Mouse (Mus musculus): ENCODE data around the gene Tet3. TPM values are rescaled to one million over a fixed set of nuclear protein-coding genes. Genes with fewer than 3 reads are reported as not detected.

Gene Tet3
- 46.8 and 46.9 TPM in 2 replicates for polyA plus RNA-seq (2012; ENCODE audit: insufficient read depth, insufficient read length, missing spikeins)

DNA sequence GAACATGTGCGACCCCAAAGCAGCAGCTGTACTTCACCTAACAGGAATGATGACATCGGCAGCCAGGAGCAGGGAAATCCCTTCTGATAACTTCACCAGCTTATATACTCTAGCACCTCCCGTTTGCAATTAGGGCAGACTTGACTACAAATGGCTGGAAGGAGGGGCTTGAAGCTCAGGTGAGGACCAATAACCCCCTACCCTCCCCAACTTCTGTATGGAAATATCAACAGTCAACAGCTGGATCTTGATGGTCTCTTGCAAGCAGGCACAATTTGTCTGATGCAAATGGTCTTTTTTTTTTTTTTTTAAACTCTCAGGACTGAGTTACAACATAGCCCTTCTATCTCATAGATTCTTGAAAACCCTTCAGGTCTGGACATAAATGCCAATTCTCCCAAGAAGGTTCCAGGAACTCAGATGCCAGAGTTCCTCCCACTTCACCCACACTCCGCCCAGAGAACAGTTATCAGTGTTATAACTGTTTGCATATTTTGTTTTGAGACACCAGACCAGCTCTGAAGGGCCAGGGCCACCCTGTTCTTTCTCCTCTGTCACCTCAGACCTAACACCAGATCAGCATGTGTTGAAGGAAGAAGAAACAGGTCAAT, at the start of gene Tet3:
Tet3 (minus strand) TSS at position 51 of the 611 bp plus-strand sequence.
- TF ChIP-seq CTCF (IDR thresholded peaks at IDR 0.05; ENCODE audit: low read depth, low read length) (no peak), POLR2A (IDR thresholded peaks at IDR 0.05; ENCODE audit: borderline replicate concordance, low read depth, low read length) (no peak)
- H3K27ac ChIP-seq (ENCODE audit: insufficient read depth, low read depth, low read length) = no peak within 1 kb of the TSS
- H3K4me1 ChIP-seq (ENCODE audit: control insufficient read depth, insufficient read depth, low read length) = peaks cover 19% of the 10 kb centered on the region
- H3K4me3 ChIP-seq (ENCODE audit: insufficient read depth, low read length) = no peak within 1 kb of the TSS

DNA sequence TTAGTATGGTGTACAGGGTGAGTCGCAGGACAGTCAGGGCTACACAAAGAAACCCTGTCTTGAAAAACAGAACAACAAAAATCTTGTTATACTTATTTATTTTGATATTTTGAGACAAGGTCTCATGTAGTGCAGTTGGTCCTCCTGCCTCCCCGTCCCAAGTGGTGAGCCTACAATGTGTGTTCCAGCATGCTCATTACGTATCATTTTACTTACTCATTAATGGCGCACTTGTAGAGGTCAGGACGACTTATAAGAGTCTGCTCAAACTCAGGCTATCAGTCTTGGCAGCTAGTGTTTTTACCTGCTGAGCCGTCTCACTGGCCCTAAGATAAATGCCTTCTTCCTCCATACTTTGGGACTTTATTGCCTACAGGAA, 48.3 kb upstream of the Tet3 start:
- TF ChIP-seq CTCF (IDR thresholded peaks at IDR 0.05; ENCODE audit: low read depth, low read length) (no peak), POLR2A (IDR thresholded peaks at IDR 0.05; ENCODE audit: borderline replicate concordance, low read depth, low read length) (no peak)
- H3K4me3 ChIP-seq (ENCODE audit: insufficient read depth, low read length) = peak overlapping the region; percentile 43

DNA sequence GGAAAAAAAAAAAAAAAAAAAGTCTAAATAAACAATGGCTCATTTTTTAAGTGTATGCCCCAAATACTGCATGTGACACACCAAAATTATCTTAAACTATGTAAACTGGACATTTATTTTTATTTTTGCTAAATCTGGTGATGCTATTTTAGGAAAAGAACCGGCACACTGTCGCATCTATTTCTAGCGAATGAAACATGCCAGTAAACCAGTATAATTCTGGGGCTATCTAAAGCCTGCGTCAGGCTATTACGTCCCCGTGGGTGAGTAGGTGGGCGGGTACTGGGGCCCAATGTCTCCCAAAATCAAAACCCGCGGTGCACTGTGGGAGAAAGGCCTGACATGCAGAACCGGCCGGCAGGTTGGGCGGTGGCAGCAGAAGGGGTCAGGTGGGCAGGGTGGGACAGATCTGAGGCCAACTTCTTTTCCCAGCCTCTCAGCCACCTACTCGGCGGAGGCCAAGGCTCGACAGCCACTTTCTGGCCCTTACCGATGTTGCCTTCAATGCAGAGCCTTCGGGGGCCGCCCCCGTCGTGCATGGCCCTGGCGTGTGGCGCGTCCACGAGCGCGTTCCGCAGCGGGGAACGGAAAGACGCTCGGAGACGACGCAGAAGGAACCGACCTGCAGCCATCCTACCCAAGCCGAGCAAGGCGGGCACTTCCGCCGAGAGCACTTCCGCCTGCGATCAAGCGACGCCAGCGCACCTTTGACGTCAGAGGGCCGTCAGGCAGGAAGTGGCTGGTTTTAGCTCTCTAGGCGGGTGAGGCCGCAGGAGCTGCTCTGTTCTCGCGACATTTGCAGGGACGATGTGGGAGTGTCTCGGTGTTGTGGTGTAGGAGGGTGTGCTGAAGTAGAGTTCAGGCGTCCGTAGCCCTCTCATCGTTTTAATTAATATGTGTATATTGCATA, 47.6 kb upstream of the Tet3 start, which contains the start of gene Dguok:
Dguok (minus strand) TSS at position 712 of the 910 bp plus-strand sequence.
- TF ChIP-seq POLR2A (IDR thresholded peaks at IDR 0.05; ENCODE audit: borderline replicate concordance, low read depth, low read length) (0 out of 2 replicates have a peak, but pooled peaks have one; percentile 14), CTCF (IDR thresholded peaks at IDR 0.05; ENCODE audit: low read depth, low read length) (no peak)
- H3K4me1 ChIP-seq (ENCODE audit: control insufficient read depth, insufficient read depth, low read length) = peaks cover 35% of the 10 kb centered on the region
- peak within 1 kb of the TSS; percentile 79 for H3K4me3 ChIP-seq (ENCODE audit: insufficient read depth, low read length)
- H3K27ac ChIP-seq (ENCODE audit: insufficient read depth, low read depth, low read length) = peak within 1 kb of the TSS; percentile 97

More for the DNA sequence above, 48.3 kb upstream of the Tet3 start:
- Histone ChIP-seq H3K27ac (ENCODE audit: insufficient read depth, low read depth, low read length) (peak overlapping the region; percentile 42), H3K4me1 (ENCODE audit: control insufficient read depth, insufficient read depth, low read length) (peaks cover 30% of the 10 kb centered on the region)

DNA sequence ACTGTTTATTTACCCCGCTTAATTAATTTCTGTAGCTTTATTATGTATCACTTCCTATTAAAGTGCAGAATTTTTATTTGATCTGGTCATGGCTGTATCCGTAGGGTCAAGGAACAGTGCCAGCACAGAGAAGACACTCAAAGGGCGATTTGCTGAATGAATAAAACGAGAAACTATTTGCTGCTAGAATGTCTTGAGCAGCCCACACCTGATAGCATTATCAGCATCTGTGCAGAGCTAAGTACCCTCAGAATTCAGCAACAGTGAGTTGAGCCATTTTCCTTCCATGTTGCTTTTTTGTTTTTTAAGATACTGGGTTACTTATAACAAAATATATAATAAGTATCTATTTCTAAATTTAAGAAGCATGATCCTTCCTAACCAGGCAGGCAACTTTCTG, 46.7 kb upstream of the Tet3 start:
- peak overlapping the region; percentile 79; the same call in 1 of the 2 replicates for H3K4me3 ChIP-seq (ENCODE audit: insufficient read depth, low read length)
- peak overlapping the region; percentile 97 for H3K27ac ChIP-seq (ENCODE audit: insufficient read depth, low read depth, low read length)
- H3K4me1 ChIP-seq (ENCODE audit: control insufficient read depth, insufficient read depth, low read length) = peaks cover 39% of the 10 kb centered on the region
- no peak for TF ChIP-seq CTCF (IDR thresholded peaks at IDR 0.05; ENCODE audit: low read depth, low read length)
- TF ChIP-seq POLR2A (IDR thresholded peaks at IDR 0.05; ENCODE audit: borderline replicate concordance, low read depth, low read length) = no peak

DNA sequence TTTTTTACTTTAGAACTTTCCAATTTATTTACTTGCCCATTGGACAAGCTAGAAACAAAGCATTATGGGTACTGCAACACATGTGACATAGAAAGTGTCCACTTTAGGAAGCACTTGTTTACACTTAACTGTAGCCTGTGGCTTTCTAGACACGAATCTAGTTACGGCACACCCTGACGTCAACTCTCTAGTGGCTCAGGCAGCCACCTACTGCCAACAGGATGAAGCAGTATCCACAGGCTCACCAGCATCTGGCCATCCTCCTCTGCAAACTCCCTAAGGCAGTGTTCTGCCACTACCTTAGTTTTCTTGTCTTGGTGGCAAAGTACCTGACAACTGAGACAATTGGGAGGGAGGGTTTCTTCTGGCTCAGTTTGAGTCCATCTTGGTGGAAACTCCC, 44.5 kb upstream of the Tet3 start:
- H3K4me1 ChIP-seq (ENCODE audit: control insufficient read depth, insufficient read depth, low read length) = peaks cover 39% of the 10 kb centered on the region
- H3K27ac ChIP-seq (ENCODE audit: insufficient read depth, low read depth, low read length) = peak overlapping the region; percentile 96
- H3K4me3 ChIP-seq (ENCODE audit: insufficient read depth, low read length) = no peak overlapping the region
- TF ChIP-seq POLR2A (IDR thresholded peaks at IDR 0.05; ENCODE audit: borderline replicate concordance, low read depth, low read length) (no peak), CTCF (IDR thresholded peaks at IDR 0.05; ENCODE audit: low read depth, low read length) (no peak)

DNA sequence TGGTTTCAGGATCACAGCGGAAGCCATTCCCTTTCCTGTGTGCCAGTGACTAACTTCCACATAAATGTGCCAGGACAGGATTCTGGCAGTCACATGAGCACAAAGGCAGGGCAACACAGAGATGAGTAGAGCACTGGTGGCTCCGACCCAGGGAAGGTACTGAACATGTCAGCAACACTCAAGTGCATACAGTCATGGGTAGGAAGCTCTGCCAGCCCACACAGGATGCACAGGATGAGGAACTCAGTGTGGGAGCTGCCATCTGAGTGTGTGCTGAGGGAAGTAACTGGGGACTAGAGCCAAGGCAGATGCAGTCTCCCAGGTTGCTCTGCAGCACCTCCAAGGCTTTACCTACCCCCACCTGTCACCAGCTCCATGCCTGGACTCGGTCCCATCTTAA, 43.8 kb upstream of the Tet3 start:
- TF ChIP-seq POLR2A (IDR thresholded peaks at IDR 0.05; ENCODE audit: borderline replicate concordance, low read depth, low read length) (no peak), CTCF (IDR thresholded peaks at IDR 0.05; ENCODE audit: low read depth, low read length) (no peak)
- peak overlapping the region; percentile 96 for H3K27ac ChIP-seq (ENCODE audit: insufficient read depth, low read depth, low read length)
- H3K4me3 ChIP-seq (ENCODE audit: insufficient read depth, low read length) = peak overlapping the region; percentile 5
- H3K4me1 ChIP-seq (ENCODE audit: control insufficient read depth, insufficient read depth, low read length) = peaks cover 39% of the 10 kb centered on the region

DNA sequence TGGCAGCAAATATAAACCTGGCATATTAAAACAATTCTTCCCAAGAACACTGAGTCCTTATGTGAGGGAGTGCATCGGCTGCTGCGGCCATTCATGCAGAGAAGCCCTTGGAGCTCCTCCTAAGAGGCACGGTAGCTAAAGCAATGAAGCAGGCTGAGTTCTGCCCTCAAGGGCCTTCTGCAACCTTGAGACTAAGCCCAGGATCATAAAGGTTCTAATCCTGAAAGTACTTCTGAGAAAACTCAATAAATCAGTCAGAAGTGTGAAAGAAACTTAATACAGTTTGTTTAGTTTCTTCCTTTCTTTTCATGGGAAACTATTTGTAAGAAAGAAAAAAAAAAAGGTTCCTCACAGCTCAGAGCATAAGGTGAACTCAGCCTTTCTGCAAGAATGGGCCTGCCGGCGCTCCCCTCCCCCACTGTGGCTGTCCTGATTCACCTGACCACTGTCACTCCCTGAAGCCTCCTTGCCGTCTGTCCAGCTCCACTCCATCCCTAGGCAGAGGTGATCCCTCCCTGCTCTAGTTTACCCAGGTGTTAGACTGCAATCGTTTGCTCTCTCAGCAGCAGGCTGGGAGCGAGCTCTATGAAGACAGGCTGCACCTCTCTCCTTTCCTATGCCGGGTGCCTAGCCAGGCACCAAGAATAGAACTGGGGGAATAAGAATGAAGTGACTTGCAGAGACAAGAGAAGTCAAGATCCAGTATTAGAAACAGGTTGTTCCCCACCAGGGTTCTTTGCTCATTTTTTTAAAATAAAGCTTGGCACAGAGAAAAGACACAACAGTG, 42.8 kb upstream of the Tet3 start:
- Histone ChIP-seq H3K4me1 (ENCODE audit: control insufficient read depth, insufficient read depth, low read length) (peaks cover 36% of the 10 kb centered on the region), H3K27ac (ENCODE audit: insufficient read depth, low read depth, low read length) (peak overlapping the region; percentile 96)
- TF ChIP-seq POLR2A (IDR thresholded peaks at IDR 0.05; ENCODE audit: borderline replicate concordance, low read depth, low read length) (no peak), CTCF (IDR thresholded peaks at IDR 0.05; ENCODE audit: low read depth, low read length) (no peak)

DNA sequence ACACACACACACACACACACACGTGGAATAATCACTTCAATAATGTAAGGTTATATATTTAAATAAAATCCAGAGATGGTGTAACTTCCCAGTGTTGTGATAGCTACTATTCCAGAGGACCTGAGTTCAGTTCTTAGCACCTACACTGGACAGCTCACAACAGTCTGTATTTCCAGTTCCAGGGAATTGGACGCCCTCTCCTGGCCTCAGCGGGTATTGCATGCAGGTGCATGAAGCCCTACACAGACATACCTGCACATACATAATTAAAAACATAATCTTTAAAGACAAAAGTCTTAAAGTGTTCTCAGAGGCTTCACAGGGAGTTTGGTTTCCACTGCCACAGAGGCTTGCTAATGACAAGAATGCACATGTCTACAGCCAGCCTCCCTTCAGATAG, 41.6 kb upstream of the Tet3 start:
- TF ChIP-seq POLR2A (IDR thresholded peaks at IDR 0.05; ENCODE audit: borderline replicate concordance, low read depth, low read length) (no peak), CTCF (IDR thresholded peaks at IDR 0.05; ENCODE audit: low read depth, low read length) (peak; percentile 67)
- H3K27ac ChIP-seq (ENCODE audit: insufficient read depth, low read depth, low read length) = no peak overlapping the region

More for the DNA sequence above, 42.8 kb upstream of the Tet3 start:
- peak overlapping the region; percentile 17; the same call in 1 of the 2 replicates for H3K4me3 ChIP-seq (ENCODE audit: insufficient read depth, low read length)

DNA sequence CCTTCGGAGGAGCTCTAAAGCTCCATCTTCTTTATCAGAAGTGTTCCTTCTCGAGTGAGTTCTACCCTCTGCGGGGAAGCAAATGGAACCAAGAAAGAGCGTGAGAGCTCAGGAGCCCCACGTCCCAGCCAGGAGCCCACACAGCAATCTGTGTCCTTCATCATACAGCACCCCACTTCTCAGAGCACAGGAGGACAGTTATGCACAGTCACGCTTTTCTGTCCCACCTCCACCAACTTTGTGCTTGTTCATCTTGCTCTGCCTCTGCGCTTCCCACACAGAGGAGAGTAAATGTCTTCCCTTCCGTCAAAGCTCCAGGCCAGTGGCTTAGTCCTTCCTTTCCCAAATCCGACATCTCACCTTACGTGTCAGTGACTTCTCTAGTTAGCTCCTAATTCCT, 40.2 kb upstream of the Tet3 start:
- H3K4me3 ChIP-seq (ENCODE audit: insufficient read depth, low read length) = no peak overlapping the region
- no peak for TF ChIP-seq CTCF (IDR thresholded peaks at IDR 0.05; ENCODE audit: low read depth, low read length)
- TF ChIP-seq POLR2A (IDR thresholded peaks at IDR 0.05; ENCODE audit: borderline replicate concordance, low read depth, low read length) = no peak
- H3K4me1 ChIP-seq (ENCODE audit: control insufficient read depth, insufficient read depth, low read length) = peaks cover 32% of the 10 kb centered on the region
- no peak overlapping the region for H3K27ac ChIP-seq (ENCODE audit: insufficient read depth, low read depth, low read length)

More for the DNA sequence above, 41.6 kb upstream of the Tet3 start:
- Histone ChIP-seq H3K4me1 (ENCODE audit: control insufficient read depth, insufficient read depth, low read length) (peaks cover 40% of the 10 kb centered on the region), H3K4me3 (ENCODE audit: insufficient read depth, low read length) (no peak overlapping the region)
